Mouse (Mus musculus) MEL (cell line): ENCODE measurements around the gene Zfp646. TPM values are rescaled to one million over a fixed set of nuclear protein-coding genes. Genes with fewer than 3 reads are reported as not detected.
A peak's percentile ranks its signal among the peaks of the same experiment; 100 is the strongest.

ENCODE experiments used
- MAZ ChIP-seq: IDR thresholded peaks from 2 replicates; pipeline ENCODE4 v1.6.1; 2012; ENCODE audit warnings: low read depth, mild to moderate bottlenecking, inconsistent platforms, low read length, improper control_type of control experiment
- ZC3H11A ChIP-seq: IDR thresholded peaks from 2 replicates; pipeline ENCODE4 v1.6.1; 2012; ENCODE audit warnings: low read depth, mild to moderate bottlenecking, inconsistent platforms, low read length, improper control_type of control experiment
- ZMIZ1 ChIP-seq: IDR thresholded peaks from 2 replicates; pipeline ENCODE4 v1.6.1; 2012; ENCODE audit warnings: low read depth, mild to moderate bottlenecking, inconsistent platforms, low read length, improper control_type of control experiment, moderate library complexity
- polyA plus RNA-seq, 2 experiments: library from polyadenylated mRNA; stranded (reverse) in 1 of 2; unstranded in 1 of 2; fragments of >175 nt in 1 of 2; fragments of >200 nt in 1 of 2; gene quantifications; 2 replicates each; pipeline versions ENCODE4 v1.2.1 to v1.2.4; 2012; ENCODE audit warnings: low replicate concordance in 2 of 2, low read depth in 1 of 2; ENCODE audit not compliant: insufficient read length in 2 of 2, insufficient read depth in 1 of 2, missing spikeins in 1 of 2
- total RNA-seq: library from RNA; depleted of rRNA; stranded (reverse); fragments of 300-350 nt; gene quantifications from 2 replicates; pipeline ENCODE4 v1.2.3, GENCODE M21; 2012; rRNA removed

Zfp646 gene
- total and polyA plus RNA-seq, 3 experiments = 35.8 to 38.2 TPM; not detected in 1

DNA sequence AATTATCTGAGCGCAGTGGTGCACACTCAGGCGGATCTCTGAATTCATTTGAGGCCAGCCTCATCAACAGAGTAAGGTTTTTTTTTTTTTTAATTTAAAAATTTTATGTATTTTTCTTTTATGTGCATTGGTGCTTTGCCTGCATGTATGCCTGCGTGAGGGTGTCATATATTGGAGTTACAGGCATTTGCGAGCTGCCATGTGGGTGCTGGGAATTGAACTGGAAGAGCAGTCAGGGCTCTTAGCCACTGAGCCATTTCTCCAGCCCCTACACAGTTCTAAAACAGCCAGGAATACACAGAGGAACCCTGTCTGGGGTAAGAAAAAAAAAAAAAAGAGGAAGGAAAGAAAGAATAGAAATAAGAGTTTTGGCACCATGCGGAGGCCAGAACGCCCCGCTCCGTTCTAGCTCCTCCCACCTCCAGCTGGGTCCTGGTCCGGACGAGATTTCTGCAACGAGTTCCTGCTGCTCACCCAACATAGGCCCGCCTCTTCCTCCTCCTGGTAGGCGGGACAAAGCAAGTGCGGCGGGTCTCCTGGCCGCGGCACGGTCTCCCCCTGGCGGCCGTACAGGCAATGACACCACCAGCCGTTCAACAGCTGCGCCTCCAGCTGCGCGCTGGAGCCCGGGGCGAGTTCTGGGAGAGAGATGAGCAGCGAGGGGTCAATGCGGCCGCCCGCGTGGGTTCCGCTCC, 59.2 kb downstream of the Zfp646 start (continued):
- TF ChIP-seq MAZ (no peak), ZMIZ1 (peak; percentile 72; the same call in 1 of the 2 replicates), ZC3H11A (peak; percentile 66)

Other genes starting within 250 kb of the Zfp646 start
- 54.9 and 72.4 TPM in 2 replicates for gene Bcl7c, start 167.3 kb upstream of the Zfp646 start, total RNA-seq
- gene Bcl7c, start 167.3 kb upstream of the Zfp646 start, polyA plus RNA-seq = 10 to 100 TPM in 1 of 2 experiments, not detected in 1; 98.4 TPM
- 1.9 and 2.8 TPM in 2 replicates for gene Ctf1, start 163.5 kb upstream of the Zfp646 start, total RNA-seq
- 1 to 10 TPM in 1 of 2 experiments, not detected in 1; 7.2 TPM for gene Ctf1, start 163.5 kb upstream of the Zfp646 start, polyA plus RNA-seq
- gene Ctf2, start 144.1 kb upstream of the Zfp646 start, total RNA-seq = 0.36 and 0.39 TPM in 2 replicates
- gene Ctf2, start 144.1 kb upstream of the Zfp646 start, polyA plus RNA-seq = 1 to 10 TPM in 1 of 2 experiments, not detected in 1; 1.0 TPM
- gene Fbxl19, start 131.7 kb upstream of the Zfp646 start, total RNA-seq = 37.7 and 46.7 TPM in 2 replicates
- 10 to 100 TPM in 1 of 2 experiments, not detected in 1; 58.3 TPM for gene Fbxl19, start 131.7 kb upstream of the Zfp646 start, polyA plus RNA-seq
- gene Orai3, start 106.4 kb upstream of the Zfp646 start, total RNA-seq = 31.4 and 37.5 TPM in 2 replicates
- 10 to 100 TPM in 1 of 2 experiments, not detected in 1; 47.2 TPM for gene Orai3, start 106.4 kb upstream of the Zfp646 start, polyA plus RNA-seq
- gene Setd1a, start 99.6 kb upstream of the Zfp646 start, total RNA-seq = 9.2 and 10.3 TPM in 2 replicates
- 10 to 100 TPM in 1 of 2 experiments, not detected in 1; 55.9 TPM for gene Setd1a, start 99.6 kb upstream of the Zfp646 start, polyA plus RNA-seq
- 0.73 and 0.88 TPM in 2 replicates for gene Gm49388, start 90.6 kb upstream of the Zfp646 start, total RNA-seq
- 1 to 10 TPM in 1 of 2 experiments, not detected in 1; 1.3 TPM for gene Gm49388, start 90.6 kb upstream of the Zfp646 start, polyA plus RNA-seq
- 0.59 and 1.4 TPM in 2 replicates for gene Hsd3b7, start 75.6 kb upstream of the Zfp646 start, total RNA-seq
- gene Hsd3b7, start 75.6 kb upstream of the Zfp646 start, polyA plus RNA-seq = under 1 TPM in 1 of 2 experiments, not detected in 1; 0.75 TPM
- 44.4 and 47.8 TPM in 2 replicates for gene Stx4a, start 51.9 kb upstream of the Zfp646 start, total RNA-seq
- 100 to 1,000 TPM in 1 of 2 experiments, not detected in 1; 121 TPM for gene Stx4a, start 51.9 kb upstream of the Zfp646 start, polyA plus RNA-seq
- gene Stx1b, start 51.7 kb upstream of the Zfp646 start, total RNA-seq = 0.03 and 0.15 TPM in 2 replicates
- gene Stx1b, start 51.7 kb upstream of the Zfp646 start, polyA plus RNA-seq = under 1 TPM in 1 of 2 experiments, not detected in 1; 0.56 TPM
- gene Zfp668, start 607 bp downstream of the Zfp646 start, total RNA-seq = 7.7 and 9.1 TPM in 2 replicates
- 10 to 100 TPM in 1 of 2 experiments, not detected in 1; 15.6 TPM for gene Zfp668, start 607 bp downstream of the Zfp646 start, polyA plus RNA-seq
- 0.10 and 0.15 TPM in 2 replicates for gene Prss53, start 14.7 kb downstream of the Zfp646 start, total RNA-seq
- gene Prss53, start 14.7 kb downstream of the Zfp646 start, polyA plus RNA-seq = under 1 TPM in 1 of 2 experiments, not detected in 1; 0.77 TPM
- gene Gm21974, start 19.2 kb downstream of the Zfp646 start, total RNA-seq = not detected in 2 replicates
- not detected for gene Gm21974, start 19.2 kb downstream of the Zfp646 start, polyA plus RNA-seq
- gene Vkorc1, start 19.4 kb downstream of the Zfp646 start, total RNA-seq = 28.7 and 36.2 TPM in 2 replicates
- gene Vkorc1, start 19.4 kb downstream of the Zfp646 start, polyA plus RNA-seq = 10 to 100 TPM in 1 of 2 experiments, not detected in 1; 66.4 TPM
- 32.6 and 35.0 TPM in 2 replicates for gene Bckdk, start 27.9 kb downstream of the Zfp646 start, total RNA-seq
- 100 to 1,000 TPM in 1 of 2 experiments, not detected in 1; 126 TPM for gene Bckdk, start 27.9 kb downstream of the Zfp646 start, polyA plus RNA-seq
- 40.3 and 45.8 TPM in 2 replicates for gene Kat8, start 36.3 kb downstream of the Zfp646 start, total RNA-seq
- gene Kat8, start 36.3 kb downstream of the Zfp646 start, polyA plus RNA-seq = 10 to 100 TPM in 1 of 2 experiments, not detected in 1; 39.5 TPM
- 0.12 TPM in 1 of 2 replicates, not detected in the other for gene Prss8, start 53.9 kb downstream of the Zfp646 start, total RNA-seq
- gene Prss8, start 53.9 kb downstream of the Zfp646 start, polyA plus RNA-seq = under 1 TPM in 1 of 2 experiments, not detected in 1; 0.21 TPM
- gene Prss36, start 70.5 kb downstream of the Zfp646 start, total RNA-seq = 1.7 and 1.9 TPM in 2 replicates
- gene Prss36, start 70.5 kb downstream of the Zfp646 start, polyA plus RNA-seq = 1 to 10 TPM in 1 of 2 experiments, not detected in 1; 5.1 TPM
- gene Fus, start 91.2 kb downstream of the Zfp646 start, total RNA-seq = 49.7 and 60.5 TPM in 2 replicates
- gene Fus, start 91.2 kb downstream of the Zfp646 start, polyA plus RNA-seq = 100 to 1,000 TPM; 346 to 848 TPM
- gene Pycard, start 117.6 kb downstream of the Zfp646 start, total RNA-seq = 0.10 and 0.12 TPM in 2 replicates
- under 1 TPM in 1 of 2 experiments, not detected in 1; 0.24 TPM for gene Pycard, start 117.6 kb downstream of the Zfp646 start, polyA plus RNA-seq
- gene Trim72, start 127.7 kb downstream of the Zfp646 start, total RNA-seq = 0.13 and 0.19 TPM in 2 replicates
- gene Trim72, start 127.7 kb downstream of the Zfp646 start, polyA plus RNA-seq = under 1 TPM in 1 of 2 experiments, not detected in 1; 0.14 TPM
- gene Itgam, start 186.4 kb downstream of the Zfp646 start, total RNA-seq = not detected in 2 replicates
- not detected for gene Itgam, start 186.4 kb downstream of the Zfp646 start, polyA plus RNA-seq
- not detected in 2 replicates for gene Gm49368, start 186.5 kb downstream of the Zfp646 start, total RNA-seq
- not detected for gene Gm49368, start 186.5 kb downstream of the Zfp646 start, polyA plus RNA-seq